Mouse (Mus musculus) liver, embryonic 12.5 days (tissue): ENCODE results near the gene Cfi. TPM values are rescaled to one million over a fixed set of nuclear protein-coding genes. Genes with fewer than 3 reads are reported as not detected.

Experiments
- ATAC-seq: fragments of 200-750 bp; cut with Nextera tagmentation; 2 replicates; pipeline ENCODE4 v1.8.0; 2017; ENCODE audit warnings: moderate number of reproducible peaks, mild to moderate bottlenecking, moderate library complexity
- H3K27ac ChIP-seq: fragments of 300-500 bp; sonication (generic); 2 replicates; pipeline ENCODE4 v1.5.1; 2016; ENCODE audit warnings: mild to moderate bottlenecking
- H3K27me3 ChIP-seq: fragments of 300-500 bp; sonication (generic); replicated peaks from 2 replicates; pipeline ENCODE4 v1.6.1; 2016; ENCODE audit warnings: mild to moderate bottlenecking, moderate library complexity
- H3K36me3 ChIP-seq: fragments of 300-500 bp; sonication (generic); 2 replicates; pipeline ENCODE4 v1.6.1; 2016; ENCODE audit warnings: mild to moderate bottlenecking, moderate library complexity
- H3K4me1 ChIP-seq: fragments of 300-500 bp; sonication (generic); 2 replicates; pipeline ENCODE4 v1.6.1; 2016
- H3K4me2 ChIP-seq: fragments of 300-500 bp; sonication (generic); 2 replicates; pipeline ENCODE4 v1.6.1; 2016; ENCODE audit warnings: mild to moderate bottlenecking, moderate library complexity
- H3K4me3 ChIP-seq: fragments of 300-500 bp; sonication (generic); 2 replicates; pipeline ENCODE4 v1.5.1; 2016; ENCODE audit warnings: mild to moderate bottlenecking, moderate library complexity
- H3K9ac ChIP-seq: fragments of 300-500 bp; sonication (generic); 2 replicates; pipeline ENCODE4 v1.6.1; 2016; ENCODE audit warnings: mild to moderate bottlenecking, moderate library complexity
- H3K9me3 ChIP-seq: fragments of 300-500 bp; sonication (generic); replicated peaks from 2 replicates; pipeline ENCODE4 v1.6.1; 2016; ENCODE audit warnings: mild to moderate bottlenecking, moderate library complexity
- WGBS: fragments of 180-500 bp; shearing (Covaris S2); methylation state at CpG from one replicate; pipeline ENCODE4 v1.1.7; 2016; ENCODE audit not compliant: insufficient replicate concordance; 5-methylcytosine and 5-hydroxymethylcytosine counted together
- polyA plus RNA-seq: library from polyadenylated mRNA; unstranded; fragments of >200 nt; fragmentation: Nextera tagmentation; extraction: Ambion mirVana; gene quantifications from 2 replicates; pipeline ENCODE4 v1.2.1, GENCODE M21; 2016

Gene Cfi
- polyA plus RNA-seq, result 86.6 and 90.7 TPM in 2 replicates

DNA sequence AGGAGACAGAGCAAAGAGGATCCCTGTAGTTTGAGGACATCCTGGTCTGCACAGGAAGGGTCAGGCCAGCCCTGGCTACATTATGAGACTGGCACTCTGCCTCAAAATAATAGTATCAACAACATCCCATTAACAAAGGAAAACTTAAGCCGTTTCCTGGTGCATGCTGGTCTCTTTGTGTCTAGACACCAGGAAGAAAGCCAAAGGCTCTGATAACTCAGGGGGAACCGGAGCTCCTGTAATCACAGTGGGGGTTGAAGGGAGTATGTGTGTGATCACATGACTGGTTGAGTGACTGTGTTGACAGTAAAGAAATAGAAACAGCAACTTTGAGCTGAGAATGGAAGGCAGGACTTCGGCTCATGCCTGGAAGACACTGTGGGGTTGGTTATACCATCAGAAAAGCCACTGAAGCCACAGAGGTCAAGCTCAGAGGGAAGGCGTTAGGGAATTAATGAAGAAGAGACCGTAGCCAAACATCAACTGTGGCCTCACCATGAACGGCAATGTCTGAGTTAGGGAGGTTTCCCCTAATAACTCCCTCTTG lies at the start of gene Cfi:
Gene Cfi (plus strand): TSS at position 497 of the 547 bp plus-strand sequence.
- Histone ChIP-seq H3K4me1 (peaks cover 5% of the 10 kb centered on the region; the same call in 1 of the 2 replicates), H3K4me2 (peak within 1 kb of the TSS; percentile 40), H3K27me3 (peaks cover 13% of the 10 kb centered on the region; the same call in 1 of the 2 replicates), H3K36me3 (no peaks in the 10 kb centered on the region), H3K9me3 (no peaks in the 10 kb centered on the region), H3K27ac (peak within 1 kb of the TSS; percentile 36; the same call in 1 of the 2 replicates), H3K9ac (no peak within 1 kb of the TSS), H3K4me3 (peak within 1 kb of the TSS; percentile 21; the same call in 1 of the 2 replicates)
- WGBS, result 50% methylated on average over 6 of the region's 6 CpGs
- ATAC-seq, result no peak

DNA sequence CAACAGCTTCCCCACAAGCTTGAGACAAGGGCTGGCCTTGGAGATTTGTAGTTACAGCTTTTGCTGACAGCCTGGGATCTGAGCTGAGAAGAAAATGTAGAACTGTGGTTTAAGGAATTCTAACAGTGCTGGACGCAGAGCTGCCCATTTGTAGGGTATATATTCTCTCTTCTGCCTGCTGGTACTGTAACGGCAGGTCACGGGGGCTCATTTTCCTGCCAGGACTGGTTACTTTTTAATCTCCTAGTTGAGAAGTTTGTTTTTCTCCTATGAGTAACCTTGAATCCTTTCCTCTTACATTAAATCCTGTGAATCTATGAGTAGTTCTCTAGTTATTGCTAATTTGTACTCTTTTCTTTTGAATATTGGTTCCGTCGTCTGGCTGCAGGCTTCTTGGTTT lies 41.9 kb upstream of the Cfi start:
- no peak overlapping the region for H3K27ac ChIP-seq
- no peak overlapping the region for H3K9ac ChIP-seq
- H3K4me1 ChIP-seq, result no peaks in the 10 kb centered on the region
- no peaks in the 10 kb centered on the region for H3K9me3 ChIP-seq
- no peak overlapping the region for H3K4me2 ChIP-seq
- ATAC-seq, result no peak
- no peak overlapping the region for H3K4me3 ChIP-seq
- H3K27me3 ChIP-seq, result no peaks in the 10 kb centered on the region
- H3K36me3 ChIP-seq, result no peaks in the 10 kb centered on the region
- WGBS, result 81% methylated on average over 5 of the region's 5 CpGs

DNA sequence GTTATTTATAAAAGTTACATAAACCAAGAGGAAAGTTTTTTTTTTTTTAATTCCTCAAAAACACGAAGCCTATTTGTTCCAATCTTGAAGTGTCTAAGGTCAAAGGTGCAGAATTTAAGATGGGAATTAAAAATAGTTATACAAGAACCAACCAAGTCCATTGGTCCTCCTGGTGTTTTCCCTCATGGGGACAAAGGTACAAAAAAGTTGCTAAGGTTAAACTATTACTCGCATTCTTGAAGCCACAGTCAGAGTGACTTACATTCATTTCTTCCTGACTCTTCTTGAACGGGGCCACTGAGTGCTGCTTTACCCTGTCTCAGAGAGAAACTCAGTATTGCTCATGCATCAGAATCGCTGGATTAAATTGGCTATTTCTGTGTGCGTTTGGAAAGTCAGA lies 38.3 kb upstream of the Cfi start:
- no peak overlapping the region for H3K27ac ChIP-seq
- H3K9me3 ChIP-seq, result no peaks in the 10 kb centered on the region
- H3K4me2 ChIP-seq, result no peak overlapping the region
- H3K4me1 ChIP-seq, result no peaks in the 10 kb centered on the region
- WGBS, result 61% methylated on average over 5 of the region's 5 CpGs
- no peaks in the 10 kb centered on the region for H3K36me3 ChIP-seq
- no peak overlapping the region for H3K9ac ChIP-seq
- ATAC-seq, result no peak
- no peak overlapping the region for H3K4me3 ChIP-seq
- H3K27me3 ChIP-seq, result no peaks in the 10 kb centered on the region

DNA sequence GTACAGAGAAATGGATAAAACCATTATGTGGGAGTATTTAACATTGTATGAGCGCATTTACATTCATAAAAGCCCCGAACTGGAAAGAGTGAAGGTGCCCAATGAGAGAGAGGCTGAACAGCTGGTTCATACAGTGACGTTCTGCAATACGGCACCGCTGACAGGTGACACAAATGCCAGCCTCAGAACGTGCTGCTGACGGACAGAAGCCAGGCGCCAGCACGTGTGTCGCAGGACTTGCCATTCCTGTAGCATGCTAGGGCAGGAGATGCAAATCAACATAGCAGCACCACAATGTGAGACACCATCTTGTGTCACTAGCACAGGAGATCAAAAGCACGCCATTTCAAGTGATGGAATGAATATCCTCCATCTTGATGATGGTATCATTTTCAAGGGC lies 37.1 kb upstream of the Cfi start:
- H3K9ac ChIP-seq, result no peak overlapping the region
- 72% methylated on average over 11 of the region's 11 CpGs for WGBS
- H3K4me3 ChIP-seq, result no peak overlapping the region
- no peak for ATAC-seq
- no peak overlapping the region for H3K27ac ChIP-seq
- no peaks in the 10 kb centered on the region for H3K9me3 ChIP-seq
- no peaks in the 10 kb centered on the region for H3K36me3 ChIP-seq
- no peaks in the 10 kb centered on the region for H3K27me3 ChIP-seq
- no peak overlapping the region for H3K4me2 ChIP-seq
- H3K4me1 ChIP-seq, result no peaks in the 10 kb centered on the region

DNA sequence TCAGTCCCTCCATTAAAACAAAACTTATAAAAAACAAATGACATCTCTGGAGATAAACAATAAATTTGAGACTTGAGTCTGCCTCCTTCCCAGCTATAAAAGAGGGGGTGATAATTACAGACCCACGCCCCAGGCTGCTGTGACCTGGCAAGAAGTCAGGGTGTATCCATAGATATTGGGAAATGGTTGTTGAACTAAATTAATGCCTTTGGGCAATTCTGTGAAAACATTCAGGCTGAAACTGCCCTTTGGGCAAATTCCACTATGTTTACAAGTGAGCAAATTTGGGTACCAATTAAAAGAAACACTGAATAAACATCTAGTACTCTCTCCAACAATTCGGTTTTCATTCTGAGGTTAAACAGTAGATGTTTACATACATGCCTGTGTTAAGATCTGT lies 36.7 kb upstream of the Cfi start:
- 57% methylated on average over 2 of the region's 2 CpGs for WGBS
- no peak overlapping the region for H3K4me3 ChIP-seq
- H3K4me1 ChIP-seq, result no peaks in the 10 kb centered on the region
- ATAC-seq, result no peak
- H3K9ac ChIP-seq, result no peak overlapping the region
- H3K36me3 ChIP-seq, result no peaks in the 10 kb centered on the region
- no peak overlapping the region for H3K4me2 ChIP-seq
- H3K27ac ChIP-seq, result no peak overlapping the region
- H3K9me3 ChIP-seq, result no peaks in the 10 kb centered on the region
- no peaks in the 10 kb centered on the region for H3K27me3 ChIP-seq

DNA sequence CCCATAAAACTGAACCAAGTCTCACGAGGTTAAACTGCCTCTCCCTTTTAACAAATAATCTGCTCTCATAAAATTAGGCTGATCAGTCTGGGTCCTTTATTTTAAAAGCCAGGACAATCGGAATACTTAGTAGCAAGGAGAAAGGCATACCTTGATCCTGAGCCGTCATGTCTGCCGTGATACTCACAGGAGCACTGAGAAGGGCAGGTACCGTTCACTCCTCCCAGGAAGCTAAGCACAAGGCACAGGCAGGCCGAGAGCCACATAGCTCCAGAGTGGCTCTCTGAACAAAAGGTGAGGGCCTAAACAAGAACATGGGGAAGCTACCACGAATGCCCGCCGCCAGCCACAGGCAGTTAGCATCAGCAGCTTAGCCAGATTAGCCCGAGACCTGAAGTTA lies 31.9 kb upstream of the Cfi start, which contains the start of gene Lrit3:
Gene Lrit3 (minus strand): TSS at position 266 of the 400 bp plus-strand sequence.
- ATAC-seq, result no peak
- Histone ChIP-seq H3K4me3 (no peak within 1 kb of the TSS), H3K4me2 (no peak within 1 kb of the TSS), H3K9me3 (no peaks in the 10 kb centered on the region), H3K27me3 (no peaks in the 10 kb centered on the region), H3K27ac (no peak within 1 kb of the TSS), H3K4me1 (no peaks in the 10 kb centered on the region), H3K36me3 (no peaks in the 10 kb centered on the region), H3K9ac (no peak within 1 kb of the TSS)
- 70% methylated on average over 10 of the region's 10 CpGs for WGBS

DNA sequence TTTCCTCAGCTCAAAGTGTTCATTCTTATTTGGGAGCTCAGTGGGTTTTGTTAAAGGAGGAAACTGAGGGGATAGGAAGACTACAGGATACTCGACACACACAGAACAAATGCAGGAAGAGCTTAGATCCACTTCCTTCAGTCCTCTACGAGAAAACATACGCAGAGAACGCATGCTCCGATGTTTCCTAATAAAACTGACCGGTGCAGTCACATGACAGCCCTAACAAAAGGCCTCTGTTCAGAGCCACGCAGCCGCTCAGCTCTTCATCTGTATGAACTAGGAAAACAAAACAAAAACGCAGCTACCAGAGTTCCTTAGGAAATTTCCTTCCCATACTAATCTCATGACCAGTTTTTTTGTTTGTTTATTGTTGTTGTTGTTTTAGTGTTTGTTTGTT lies 14.8 kb upstream of the Cfi start:
- Histone ChIP-seq H3K4me3 (no peak overlapping the region), H3K27ac (no peak overlapping the region), H3K27me3 (no peaks in the 10 kb centered on the region), H3K4me1 (no peaks in the 10 kb centered on the region), H3K4me2 (no peak overlapping the region), H3K36me3 (peaks cover 48% of the 10 kb centered on the region), H3K9me3 (no peaks in the 10 kb centered on the region), H3K9ac (no peak overlapping the region)
- WGBS, result 66% methylated on average over 9 of the region's 9 CpGs
- ATAC-seq, result no peak

DNA sequence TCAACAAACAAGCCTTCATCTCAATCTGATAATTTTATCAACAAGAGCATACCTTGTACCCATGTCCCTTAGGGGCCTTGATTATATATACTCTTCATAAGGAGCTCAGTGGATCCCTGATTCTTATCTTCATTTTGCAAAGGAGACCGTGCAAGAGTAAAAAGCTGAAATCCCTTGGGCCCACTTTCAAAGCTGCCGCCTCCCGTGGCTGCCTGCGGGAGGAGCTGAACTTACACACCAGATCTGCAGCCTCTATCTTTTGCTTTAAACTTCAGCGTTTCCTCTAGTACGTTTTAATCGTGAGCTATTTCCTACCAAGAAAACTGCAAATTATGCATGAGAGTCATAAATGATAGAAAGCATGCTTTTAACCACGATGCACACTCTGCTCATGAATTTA lies 13.9 kb upstream of the Cfi start:
- Histone ChIP-seq H3K36me3 (peaks cover 57% of the 10 kb centered on the region), H3K4me1 (no peaks in the 10 kb centered on the region), H3K4me2 (no peak overlapping the region), H3K9me3 (no peaks in the 10 kb centered on the region), H3K9ac (no peak overlapping the region), H3K27me3 (no peaks in the 10 kb centered on the region), H3K27ac (no peak overlapping the region), H3K4me3 (no peak overlapping the region)
- no peak for ATAC-seq
- 72% methylated on average over 8 of the region's 8 CpGs for whole genome bisulfite sequencing

DNA sequence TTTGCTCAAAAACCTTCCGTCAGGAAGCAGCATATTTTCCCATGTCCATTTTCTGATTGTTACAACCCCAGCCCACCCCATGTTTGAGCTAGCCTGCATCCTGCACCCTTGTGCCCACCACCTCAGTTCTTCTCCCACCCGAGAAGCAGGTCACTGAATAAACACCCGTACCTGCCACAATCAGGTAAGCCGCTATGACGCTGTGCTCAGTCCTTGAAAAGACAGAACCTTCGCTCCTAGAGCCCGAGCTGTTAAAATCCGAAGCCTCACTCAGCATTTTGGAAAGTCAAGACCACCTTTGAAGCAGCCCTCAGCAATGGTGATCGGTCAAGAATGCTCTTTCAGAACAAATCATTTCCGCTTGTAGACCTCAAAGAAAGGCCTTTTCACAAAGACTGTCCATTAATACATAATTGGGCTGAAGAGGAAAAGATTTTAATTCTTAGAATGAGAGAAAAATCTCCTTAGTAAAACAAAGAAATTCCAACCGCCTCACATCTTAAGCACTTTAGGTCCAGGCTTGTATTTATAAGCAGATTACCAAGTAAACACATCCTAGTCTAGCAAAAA lies 13.4 kb upstream of the Cfi start, which contains the start of gene Rrh:
Gene Rrh (minus strand): TSS at position 382 of the 570 bp plus-strand sequence.
- H3K4me3 ChIP-seq, result no peak within 1 kb of the TSS
- peaks cover 61% of the 10 kb centered on the region for H3K36me3 ChIP-seq
- H3K27ac ChIP-seq, result no peak within 1 kb of the TSS
- H3K9ac ChIP-seq, result no peak within 1 kb of the TSS
- WGBS, result 82% methylated on average over 11 of the region's 11 CpGs
- no peaks in the 10 kb centered on the region for H3K9me3 ChIP-seq
- no peak for ATAC-seq
- H3K4me1 ChIP-seq, result 0 out of 2 replicates have a peak, but pooled peaks cover under 1% of the 10 kb centered on the region
- no peaks in the 10 kb centered on the region for H3K27me3 ChIP-seq
- no peak within 1 kb of the TSS for H3K4me2 ChIP-seq

DNA sequence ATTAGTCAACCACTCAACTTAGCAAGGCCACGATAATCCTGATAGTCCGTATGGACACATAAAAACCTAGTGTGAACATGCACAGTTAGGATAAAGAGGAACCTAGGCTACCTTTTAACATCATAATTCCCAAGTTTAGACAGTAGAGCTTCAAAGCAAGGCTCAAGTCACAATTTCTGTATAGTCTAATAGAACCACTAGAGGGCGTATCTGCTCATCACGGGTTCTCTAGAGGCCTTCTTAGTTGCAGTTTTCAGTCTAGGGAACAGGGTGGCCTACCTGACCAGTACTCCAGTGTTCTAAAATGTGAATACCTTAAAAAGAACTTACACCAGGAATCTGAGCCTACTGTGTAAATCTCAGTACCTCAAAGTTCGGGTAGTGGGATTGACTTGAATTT lies 12.4 kb upstream of the Cfi start:
- ATAC-seq, result peak; percentile 57; the same call in 1 of the 2 replicates
- Histone ChIP-seq H3K9ac (no peak overlapping the region), H3K27me3 (no peaks in the 10 kb centered on the region), H3K4me3 (no peak overlapping the region), H3K27ac (no peak overlapping the region), H3K36me3 (peaks cover 71% of the 10 kb centered on the region), H3K4me2 (no peak overlapping the region), H3K9me3 (no peaks in the 10 kb centered on the region), H3K4me1 (peaks cover 10% of the 10 kb centered on the region)
- WGBS, result 49% methylated on average over 5 of the region's 5 CpGs

DNA sequence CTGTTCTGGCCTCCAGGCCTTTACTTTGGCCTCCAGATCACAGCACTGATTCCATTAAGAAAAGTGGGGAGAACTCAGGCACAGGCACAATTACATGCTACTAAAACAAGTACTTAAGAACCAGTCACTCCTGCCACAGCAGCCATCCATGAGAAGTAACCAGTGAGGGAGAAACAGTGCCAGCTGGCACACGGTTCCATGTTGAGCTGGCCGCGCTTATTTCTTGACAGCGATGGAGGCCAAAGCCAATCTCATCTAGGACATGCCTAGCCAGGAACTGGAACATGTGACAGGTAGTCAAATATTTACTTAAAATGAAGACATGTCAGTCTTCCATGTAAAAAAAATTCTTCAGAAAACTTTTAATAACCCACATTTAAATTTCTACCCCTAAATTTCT lies 11.5 kb upstream of the Cfi start:
- Histone ChIP-seq H3K4me3 (no peak overlapping the region), H3K27me3 (no peaks in the 10 kb centered on the region), H3K27ac (no peak overlapping the region), H3K4me2 (no peak overlapping the region), H3K9ac (no peak overlapping the region), H3K36me3 (peaks cover 78% of the 10 kb centered on the region), H3K9me3 (no peaks in the 10 kb centered on the region), H3K4me1 (peaks cover 16% of the 10 kb centered on the region)
- ATAC-seq, result no peak
- 91% methylated on average over 4 of the region's 4 CpGs for WGBS

DNA sequence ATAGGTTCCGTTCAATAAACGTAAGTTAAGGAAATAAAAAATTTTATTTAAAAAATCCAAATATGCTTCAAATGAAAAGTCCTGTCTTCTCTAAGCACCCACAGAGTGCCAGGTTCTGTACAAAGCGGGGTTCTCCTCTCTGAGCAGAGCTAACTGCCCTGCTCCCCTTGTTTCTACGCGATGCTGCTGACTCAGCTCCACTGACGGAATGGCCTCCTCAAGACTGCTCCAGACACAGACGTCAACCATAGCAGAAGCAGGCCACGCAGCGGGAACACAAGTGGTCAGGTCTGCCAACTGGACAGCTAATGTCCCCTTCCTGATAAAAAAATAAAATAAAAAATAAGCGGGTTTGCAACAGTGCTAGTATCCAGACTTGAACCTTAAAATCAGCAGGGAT lies 10.8 kb upstream of the Cfi start:
- Histone ChIP-seq H3K9ac (no peak overlapping the region), H3K4me2 (no peak overlapping the region), H3K9me3 (no peaks in the 10 kb centered on the region), H3K36me3 (peaks cover 77% of the 10 kb centered on the region), H3K4me1 (peaks cover 24% of the 10 kb centered on the region), H3K27me3 (no peaks in the 10 kb centered on the region), H3K4me3 (no peak overlapping the region), H3K27ac (no peak overlapping the region)
- ATAC-seq, result no peak
- WGBS, result 81% methylated on average over 10 of the region's 10 CpGs
